Mouse (Mus musculus): ENCODE data around the gene Gata3. TPM values are rescaled to one million over a fixed set of nuclear protein-coding genes. Genes with fewer than 3 reads are reported as not detected.

The Gata3 gene
- polyA plus RNA-seq (2015; fragmentation: Nextera tagmentation; extraction: Ambion mirVana), result 3.2 and 5.7 TPM in 2 replicates

DNA sequence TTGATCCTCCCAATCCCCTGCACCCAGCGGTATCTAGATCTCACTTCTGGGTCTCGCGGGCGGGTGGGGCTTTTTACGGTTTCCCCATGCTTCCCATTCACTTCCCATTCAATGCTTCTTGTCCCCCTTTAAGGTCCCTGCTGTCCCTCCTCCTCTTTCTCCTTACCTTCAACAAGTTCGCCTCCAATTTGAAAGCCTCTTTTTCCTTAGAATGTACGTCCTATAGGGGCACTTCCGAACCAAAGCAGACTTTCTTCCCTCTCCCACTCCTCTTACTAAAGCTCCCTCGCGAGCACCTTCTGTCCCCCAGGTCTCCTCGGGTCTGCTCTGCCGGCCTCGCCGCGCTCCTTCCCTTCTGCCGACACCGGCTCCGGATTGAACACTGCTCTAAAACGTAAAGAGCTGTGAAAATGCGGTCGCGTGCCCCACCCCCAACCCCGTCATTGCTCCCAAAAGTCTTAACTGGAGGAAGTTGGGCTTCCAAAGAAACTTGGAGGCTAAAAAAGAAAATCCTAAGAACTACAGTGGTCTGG, at the start of gene Gata3:
Gene Gata3, minus strand, starts transcription at position 384 of the 533 bp plus-strand sequence.
- Histone ChIP-seq H3K4me3 (peak within 1 kb of the TSS; percentile 19), H3K36me3 (no peaks in the 10 kb centered on the region), H3K27ac (no peak within 1 kb of the TSS), H3K9ac (no peak within 1 kb of the TSS), H3K9me3 (no peaks in the 10 kb centered on the region), H3K4me1 (peaks cover 12% of the 10 kb centered on the region), H3K4me2 (peak within 1 kb of the TSS; percentile 49), H3K27me3 (peaks cover 96% of the 10 kb centered on the region)
- WGBS, result under 1% methylated on average over 23 of the region's 23 CpGs
- 0 out of 2 replicates have a peak, but pooled peaks have one; percentile 13 for ATAC-seq (ENCODE audit: borderline replicate concordance, extremely low read depth, low FRiP score, low TSS enrichment)

DNA sequence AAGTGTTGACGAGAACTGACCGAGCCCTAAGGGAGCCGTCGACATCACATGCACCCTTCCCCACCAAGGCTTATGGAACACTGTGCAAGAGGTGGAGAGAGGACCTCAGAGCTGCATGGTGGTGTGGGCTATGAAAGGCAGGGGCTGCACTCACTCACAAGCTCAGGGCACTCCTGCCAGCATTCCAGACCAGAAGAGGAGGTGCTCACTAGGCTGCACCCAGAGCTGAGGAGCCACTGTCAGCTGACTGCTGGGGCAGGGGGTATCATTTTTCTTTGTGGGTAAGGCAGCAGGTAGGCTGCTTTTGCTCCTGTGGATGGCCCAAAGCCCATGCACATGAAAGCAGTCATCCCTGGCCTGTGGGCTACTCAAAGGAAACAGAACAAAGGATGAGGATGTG, 49.4 kb upstream of the Gata3 start:
- Histone ChIP-seq H3K27me3 (no peaks in the 10 kb centered on the region), H3K36me3 (no peaks in the 10 kb centered on the region), H3K4me2 (no peak overlapping the region), H3K9me3 (no peaks in the 10 kb centered on the region), H3K4me1 (no peaks in the 10 kb centered on the region), H3K9ac (no peak overlapping the region), H3K27ac (no peak overlapping the region), H3K4me3 (no peak overlapping the region)
- no peak for ATAC-seq (ENCODE audit: borderline replicate concordance, extremely low read depth, low FRiP score, low TSS enrichment)
- 65% methylated on average over 4 of the region's 4 CpGs for WGBS

GRCm38 (mm10) chr2:9935965-9936364, 46.1 kb upstream of the Gata3 start:
- no peak for ATAC-seq (ENCODE audit: borderline replicate concordance, extremely low read depth, low FRiP score, low TSS enrichment)
- no peaks in the 10 kb centered on the region for H3K9me3 ChIP-seq
- no peaks in the 10 kb centered on the region for H3K36me3 ChIP-seq
- no peak overlapping the region for H3K4me2 ChIP-seq
- no CpG with 5 or more reads among the region's 1 CpGs for WGBS
- H3K4me3 ChIP-seq, result no peak overlapping the region
- H3K9ac ChIP-seq, result no peak overlapping the region
- H3K27me3 ChIP-seq, result no peaks in the 10 kb centered on the region
- H3K27ac ChIP-seq, result no peak overlapping the region
- no peaks in the 10 kb centered on the region for H3K4me1 ChIP-seq

- ATAC-seq (ENCODE audit: borderline replicate concordance, extremely low read depth, low FRiP score, low TSS enrichment), result no peak
- no peaks in the 10 kb centered on the region for H3K27me3 ChIP-seq
- no peaks in the 10 kb centered on the region for H3K36me3 ChIP-seq
- H3K9me3 ChIP-seq, result no peaks in the 10 kb centered on the region
- 68% methylated on average over 4 of the region's 4 CpGs for WGBS
- H3K4me3 ChIP-seq, result no peak overlapping the region
- H3K9ac ChIP-seq, result no peak overlapping the region
- no peak overlapping the region for H3K4me2 ChIP-seq
- 0 out of 2 replicates have a peak, but pooled peaks cover 4% of the 10 kb centered on the region for H3K4me1 ChIP-seq
- no peak overlapping the region for H3K27ac ChIP-seq
These were observed 37.1 kb upstream of the Gata3 start for GRCm38 (mm10) chr2:9926905-9927283.

GRCm38 (mm10) chr2:9926194-9926904, 36.5 kb upstream of the Gata3 start:
- 47% methylated on average over 7 of the region's 7 CpGs for WGBS
- no peak overlapping the region for H3K9ac ChIP-seq
- H3K4me2 ChIP-seq, result no peak overlapping the region
- H3K4me1 ChIP-seq, result 0 out of 2 replicates have a peak, but pooled peaks cover 4% of the 10 kb centered on the region
- no peaks in the 10 kb centered on the region for H3K9me3 ChIP-seq
- no peaks in the 10 kb centered on the region for H3K36me3 ChIP-seq
- no peak for ATAC-seq (ENCODE audit: borderline replicate concordance, extremely low read depth, low FRiP score, low TSS enrichment)
- H3K27me3 ChIP-seq, result no peaks in the 10 kb centered on the region
- H3K27ac ChIP-seq, result no peak overlapping the region
- no peak overlapping the region for H3K4me3 ChIP-seq

DNA sequence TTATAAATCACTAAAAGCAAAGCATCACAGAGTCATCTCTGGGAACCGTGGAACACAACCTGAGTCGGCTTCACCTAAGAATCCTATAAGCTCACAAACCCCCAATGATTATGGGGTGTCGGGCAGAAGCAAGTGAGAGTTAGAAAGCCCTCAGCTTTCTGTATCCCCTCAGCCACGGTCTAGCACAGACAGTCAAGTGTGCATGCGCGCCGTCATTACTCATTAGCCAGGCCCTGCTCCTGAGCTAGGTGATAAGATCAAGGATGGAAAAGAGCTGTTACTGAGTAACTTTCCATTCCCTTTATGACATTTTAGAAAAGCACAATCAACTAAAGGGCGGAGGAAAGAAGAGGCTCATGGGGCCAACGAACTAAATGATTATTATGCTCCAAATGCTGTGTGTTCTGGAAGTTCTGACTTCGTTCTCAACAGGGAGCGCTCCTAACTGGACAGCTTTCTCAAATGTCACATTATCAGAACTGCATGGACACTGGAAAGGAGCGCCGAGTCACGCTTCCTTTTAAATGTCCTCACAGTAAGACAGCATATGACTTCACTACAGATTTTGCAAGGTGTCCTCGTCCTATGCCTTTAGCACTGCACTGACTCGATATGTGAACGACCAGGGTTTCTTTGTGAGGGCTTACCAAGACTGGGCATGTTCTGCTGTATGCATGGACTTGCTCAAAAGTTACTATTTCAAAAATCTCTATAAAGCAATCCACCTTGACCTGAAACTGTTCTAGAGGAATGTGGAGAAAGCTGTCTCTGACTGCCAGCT, 29.0 kb upstream of the Gata3 start:
- no peaks in the 10 kb centered on the region for H3K9me3 ChIP-seq
- no peaks in the 10 kb centered on the region for H3K4me1 ChIP-seq
- H3K36me3 ChIP-seq, result peaks cover 4% of the 10 kb centered on the region; the same call in 1 of the 2 replicates
- H3K9ac ChIP-seq, result no peak overlapping the region
- no peak overlapping the region for H3K4me2 ChIP-seq
- ATAC-seq (ENCODE audit: borderline replicate concordance, extremely low read depth, low FRiP score, low TSS enrichment), result peak; percentile 73; the same call in 1 of the 2 replicates
- 64% methylated on average over 17 of the region's 17 CpGs for WGBS
- H3K27me3 ChIP-seq, result no peaks in the 10 kb centered on the region
- H3K4me3 ChIP-seq, result no peak overlapping the region
- no peak overlapping the region; the same call in 1 of the 2 replicates for H3K27ac ChIP-seq

- no peak for ATAC-seq (ENCODE audit: borderline replicate concordance, extremely low read depth, low FRiP score, low TSS enrichment)
- 87% methylated on average over 9 of the region's 9 CpGs for WGBS
- H3K27ac ChIP-seq, result no peak overlapping the region
These were observed 27.8 kb upstream of the Gata3 start for GRCm38 (mm10) chr2:9917602-9918001.

DNA sequence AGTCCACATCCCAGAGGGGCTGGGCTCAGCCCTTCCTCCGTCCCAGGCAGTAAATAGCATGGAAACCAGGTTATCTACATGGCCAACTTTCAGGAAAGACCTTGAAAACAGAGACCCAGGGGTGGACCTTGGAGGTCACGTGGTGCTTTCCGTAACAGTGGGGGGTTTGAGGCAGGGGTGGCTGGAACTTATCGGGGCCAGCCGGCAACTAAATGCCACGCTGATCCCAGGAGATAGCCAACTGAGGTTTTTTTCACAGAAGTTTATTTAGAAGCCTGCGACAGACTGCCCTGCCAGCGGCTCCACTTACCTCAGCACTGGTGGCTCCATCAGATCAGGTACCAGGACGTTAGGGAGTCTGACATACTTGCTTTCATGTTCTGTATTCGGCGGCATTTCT, 16.2 kb upstream of the Gata3 start:
- Histone ChIP-seq H3K4me3 (peak overlapping the region; percentile 11; the same call in 1 of the 2 replicates), H3K27me3 (no peaks in the 10 kb centered on the region; the same call in 1 of the 2 replicates), H3K9ac (peak overlapping the region; percentile 3; the same call in 1 of the 2 replicates), H3K27ac (no peak overlapping the region), H3K36me3 (no peaks in the 10 kb centered on the region), H3K4me2 (peak overlapping the region; percentile 50), H3K9me3 (no peaks in the 10 kb centered on the region), H3K4me1 (no peaks in the 10 kb centered on the region)
- ATAC-seq (ENCODE audit: borderline replicate concordance, extremely low read depth, low FRiP score, low TSS enrichment), result no peak
- 8% methylated on average over 11 of the region's 11 CpGs for WGBS

More at GRCm38 (mm10) chr2:9917602-9918001, 27.8 kb upstream of the Gata3 start:
- peaks cover 4% of the 10 kb centered on the region; the same call in 1 of the 2 replicates for H3K36me3 ChIP-seq
- no peaks in the 10 kb centered on the region for H3K9me3 ChIP-seq
- H3K4me1 ChIP-seq, result no peaks in the 10 kb centered on the region
- H3K4me2 ChIP-seq, result no peak overlapping the region
- no peak overlapping the region for H3K9ac ChIP-seq
- H3K27me3 ChIP-seq, result no peaks in the 10 kb centered on the region
- H3K4me3 ChIP-seq, result no peak overlapping the region

DNA sequence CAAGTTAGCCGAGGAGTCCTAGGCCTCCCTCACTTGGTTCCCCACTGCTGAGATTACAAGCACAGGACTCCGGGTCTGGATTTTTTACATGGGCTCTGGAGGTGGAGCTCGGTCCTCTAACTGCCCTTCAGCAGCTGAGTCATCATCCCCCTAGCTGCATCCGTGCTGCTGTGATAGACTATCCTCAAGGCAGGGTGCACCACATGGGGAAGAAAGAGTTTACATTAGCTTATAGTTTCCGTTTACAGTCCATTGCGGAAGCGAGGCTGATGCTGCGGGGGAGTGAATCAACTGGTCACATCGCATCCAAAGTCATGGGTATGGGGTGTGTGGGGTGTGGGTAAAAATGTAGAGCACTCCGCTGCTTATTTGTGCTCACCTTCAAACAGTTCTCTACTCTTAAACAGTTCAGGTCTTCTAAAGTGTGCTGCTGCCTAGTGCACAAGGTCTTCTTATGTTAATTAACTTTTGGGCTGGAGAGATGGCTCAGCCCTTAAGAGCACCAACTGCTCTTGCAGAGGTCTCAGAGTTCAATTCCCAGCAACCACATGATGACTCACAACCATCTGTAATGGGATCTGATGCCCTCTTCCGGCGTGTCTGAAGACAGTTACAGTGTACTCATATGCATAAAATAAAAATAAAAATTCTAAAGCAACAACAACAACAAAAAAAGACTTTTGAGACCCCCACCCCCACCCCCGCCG, 14.2 kb upstream of the Gata3 start:
- ATAC-seq (ENCODE audit: borderline replicate concordance, extremely low read depth, low FRiP score, low TSS enrichment), result no peak
- H3K9me3 ChIP-seq, result no peaks in the 10 kb centered on the region
- WGBS, result 44% methylated on average over 14 of the region's 14 CpGs
- no peaks in the 10 kb centered on the region for H3K4me1 ChIP-seq
- H3K4me2 ChIP-seq, result no peak overlapping the region
- H3K9ac ChIP-seq, result no peak overlapping the region
- no peak overlapping the region for H3K4me3 ChIP-seq
- H3K27me3 ChIP-seq, result peaks cover 9% of the 10 kb centered on the region
- H3K36me3 ChIP-seq, result no peaks in the 10 kb centered on the region
- H3K27ac ChIP-seq, result no peak overlapping the region

GRCm38 (mm10) chr2:9897846-9898245, 8.0 kb upstream of the Gata3 start:
- 12% methylated on average over 8 of the region's 8 CpGs for WGBS
- H3K4me1 ChIP-seq, result no peaks in the 10 kb centered on the region
- H3K9ac ChIP-seq, result no peak overlapping the region
- H3K36me3 ChIP-seq, result no peaks in the 10 kb centered on the region
- H3K27ac ChIP-seq, result no peak overlapping the region
- no peak overlapping the region for H3K4me3 ChIP-seq
- no peaks in the 10 kb centered on the region for H3K9me3 ChIP-seq
- H3K4me2 ChIP-seq, result no peak overlapping the region
- peaks cover 69% of the 10 kb centered on the region for H3K27me3 ChIP-seq
- no peak for ATAC-seq (ENCODE audit: borderline replicate concordance, extremely low read depth, low FRiP score, low TSS enrichment)

- Histone ChIP-seq H3K4me2 (peak overlapping the region; percentile 13; the same call in 1 of the 2 replicates), H3K9ac (no peak overlapping the region), H3K9me3 (no peaks in the 10 kb centered on the region), H3K27me3 (peaks cover 81% of the 10 kb centered on the region), H3K4me1 (no peaks in the 10 kb centered on the region), H3K27ac (no peak overlapping the region), H3K4me3 (no peak overlapping the region), H3K36me3 (no peaks in the 10 kb centered on the region)
- ATAC-seq (ENCODE audit: borderline replicate concordance, extremely low read depth, low FRiP score, low TSS enrichment), result no peak
- 1% methylated on average over 22 of the region's 22 CpGs for WGBS
These were observed 6.4 kb upstream of the Gata3 start for GRCm38 (mm10) chr2:9896097-9896770.

All from lung, embryonic 15.5 days (tissue).